In genomic region chr1:106687435-106688160, GRCm38 (mm10) we compare ENCODE assay signal across 9 mouse cellular contexts. TPM values are rescaled to one million over a fixed set of nuclear protein-coding genes. Genes with fewer than 3 reads are reported as not detected.
DNase-seq lines count a peak whose midpoint lies in the region; ATAC-seq and TF ChIP-seq lines count a peak whose summit lies in the region.
"Had no signal": no experiment of that assay in that cellular context is flagged by ENCODE, and none has a peak within 500 bp of the region (broad histone marks: within the 10 kb centered on the region; RNA-seq: fewer than 3 reads in every experiment).

No protein-coding gene starts in this region.

- 0 out of 2 replicates have a peak, but pooled peaks have one; percentile 15 for ATAC-seq in lung, embryonic 16.5 days (ENCODE audit: low read depth)
- no peak for ATAC-seq in lung, postnatal 0 days
- ATAC-seq in heart, embryonic 14.5 days (ENCODE audit: insufficient number of reproducible peaks, insufficient read depth, low FRiP score, low read depth), result no peak
- peak; percentile 88 for ATAC-seq in kidney, embryonic 14.5 days (ENCODE audit: low FRiP score, low TSS enrichment)

- no peak overlapping the region for H3K9ac ChIP-seq in lung, embryonic 16.5 days (ENCODE audit: low read length)
- no peak overlapping the region for H3K9ac ChIP-seq in lung, postnatal 0 days (replicated peaks; ENCODE audit: low read depth)
- H3K9ac ChIP-seq in heart, embryonic 14.5 days (ENCODE audit: low read length), result no peak overlapping the region; the same call in 1 of the 2 replicates
- H3K9ac ChIP-seq in kidney, embryonic 14.5 days (ENCODE audit: low read depth, low read length), result no peak overlapping the region

- no peaks in the 10 kb centered on the region for H3K9me3 ChIP-seq in lung, embryonic 16.5 days (ENCODE audit: control insufficient read depth, low read length)
- no peaks in the 10 kb centered on the region for H3K9me3 ChIP-seq in lung, postnatal 0 days (ENCODE audit: low read length)
- H3K9me3 ChIP-seq in heart, embryonic 14.5 days (ENCODE audit: control insufficient read depth, low read length), result no peaks in the 10 kb centered on the region
- no peaks in the 10 kb centered on the region for H3K9me3 ChIP-seq in kidney, embryonic 14.5 days (ENCODE audit: control insufficient read depth, low read length)

- H3K4me1 ChIP-seq in lung, embryonic 16.5 days (replicated peaks; ENCODE audit: control insufficient read depth, insufficient read depth, low read length), result peaks cover 3% of the 10 kb centered on the region; the same call in 1 of the 2 replicates
- no peaks in the 10 kb centered on the region for H3K4me1 ChIP-seq in lung, postnatal 0 days (ENCODE audit: insufficient read depth, low read depth, low read length)
- H3K4me1 ChIP-seq in heart, embryonic 14.5 days (ENCODE audit: control insufficient read depth in 2 of 2, insufficient read depth in 2 of 2, low read length in 2 of 2), result peaks cover 9 to 14% of the 10 kb centered on the region in 2 experiments
- H3K4me1 ChIP-seq in kidney, embryonic 14.5 days (ENCODE audit: control insufficient read depth, insufficient read depth, low read length), result peaks cover 8% of the 10 kb centered on the region; the same call in 1 of the 2 replicates

- H3K36me3 ChIP-seq in lung, embryonic 16.5 days (ENCODE audit: control insufficient read depth, insufficient read depth, low read length), result no peaks in the 10 kb centered on the region
- H3K36me3 ChIP-seq in lung, postnatal 0 days (ENCODE audit: insufficient read depth, low read length), result no peaks in the 10 kb centered on the region
- H3K36me3 ChIP-seq in heart, embryonic 14.5 days (ENCODE audit: control insufficient read depth, insufficient read depth, low read length), result no peaks in the 10 kb centered on the region
- no peaks in the 10 kb centered on the region for H3K36me3 ChIP-seq in kidney, embryonic 14.5 days (ENCODE audit: control insufficient read depth, insufficient read depth, low read length)

- TF ChIP-seq CTCF in lung, postnatal 0 days (IDR thresholded peaks at IDR 0.05), result no peak

- no peak for DNase-seq in lung, postnatal 0 days (ENCODE audit: low spot score)
- DNase-seq in thymus, postnatal 0 days (ENCODE audit: low spot score), result peak; percentile 55
- no peak for DNase-seq in retina, postnatal 1 day
- DNase-seq in yolk sac, embryonic 10.5 days (ENCODE audit: low spot score), result no peak
- no peak for DNase-seq in embryo, embryonic 9.5 days (ENCODE audit: extremely low spot score)
- DNase-seq: gastrocnemius, postnatal 36 days had no signal

- WGBS in lung, embryonic 16.5 days, result 75% methylated on average over 18 of the region's 18 CpGs
- WGBS in lung, postnatal 0 days, result 77% methylated on average over 18 of the region's 18 CpGs
- 58% methylated on average over 18 of the region's 18 CpGs for WGBS in heart, embryonic 14.5 days
- 49% methylated on average over 18 of the region's 18 CpGs for WGBS in kidney, embryonic 14.5 days

- H3K4me2 ChIP-seq in lung, embryonic 16.5 days (ENCODE audit: low read depth, low read length), result no peak overlapping the region
- H3K4me2 ChIP-seq in lung, postnatal 0 days (replicated peaks; ENCODE audit: low read depth, low read length), result no peak overlapping the region
- H3K4me2 ChIP-seq in heart, embryonic 14.5 days (ENCODE audit: low read length), result peak overlapping the region; percentile 49
- H3K4me2 ChIP-seq in kidney, embryonic 14.5 days (replicated peaks; ENCODE audit: low read depth, low read length), result peak overlapping the region; percentile 1; the same call in 1 of the 2 replicates

- H3K27me3 ChIP-seq in lung, embryonic 16.5 days (ENCODE audit: control insufficient read depth, insufficient read depth, low read depth, low read length), result no peaks in the 10 kb centered on the region
- H3K27me3 ChIP-seq in lung, postnatal 0 days (replicated peaks; ENCODE audit: insufficient read depth, low read length), result no peaks in the 10 kb centered on the region
- no peaks in the 10 kb centered on the region for H3K27me3 ChIP-seq in heart, embryonic 14.5 days (ENCODE audit: control insufficient read depth, insufficient read depth, low read length)
- H3K27me3 ChIP-seq in kidney, embryonic 14.5 days (ENCODE audit: control insufficient read depth, insufficient read depth, low read length), result no peaks in the 10 kb centered on the region

- no peak for TF ChIP-seq EP300 in lung, postnatal 0 days (IDR thresholded peaks at IDR 0.05)

- no peak overlapping the region for H3K27ac ChIP-seq in lung, embryonic 16.5 days (ENCODE audit: low read length)
- H3K27ac ChIP-seq in lung, postnatal 0 days (ENCODE audit: low read length), result no peak overlapping the region
- H3K27ac ChIP-seq in heart, embryonic 14.5 days (replicated peaks in 1 of 2; ENCODE audit: control insufficient read depth in 1 of 2, insufficient read depth in 1 of 2, low read depth in 2 of 2, low read length in 2 of 2), result no peak overlapping the region
- peak overlapping the region; percentile 65; the same call in 1 of the 2 replicates for H3K27ac ChIP-seq in kidney, embryonic 14.5 days (ENCODE audit: low read depth, low read length)

- no peak overlapping the region for H3K4me3 ChIP-seq in lung, embryonic 16.5 days (ENCODE audit: low read length)
- no peak overlapping the region for H3K4me3 ChIP-seq in lung, postnatal 0 days (ENCODE audit: low read depth, low read length)
- H3K4me3 ChIP-seq in heart, embryonic 14.5 days (ENCODE audit: control insufficient read depth in 1 of 2, insufficient read depth in 1 of 2, low read depth in 1 of 2, low read length in 2 of 2), result no peak overlapping the region
- no peak overlapping the region for H3K4me3 ChIP-seq in kidney, embryonic 14.5 days (ENCODE audit: low read length)

RNA-seq across cellular contexts. Expression of gene Bcl2, which starts 26.5 kb away (rescaled TPM):
- 18.5 and 19.7 TPM in 2 replicates for polyA plus RNA-seq in lung, embryonic 16.5 days (2015; fragmentation: Nextera tagmentation; extraction: Ambion mirVana)
- 5.7 and 7.1 TPM in 2 replicates for polyA plus RNA-seq in lung, postnatal 0 days (2015; fragmentation: Nextera tagmentation; extraction: Ambion mirVana)
- polyA plus RNA-seq in heart, embryonic 14.5 days (2014; fragmentation: Nextera tagmentation; extraction: Ambion mirVana), result 5.3 and 6.2 TPM in 2 replicates
- 20.9 and 21.2 TPM in 2 replicates for polyA plus RNA-seq in kidney, embryonic 14.5 days (2014; fragmentation: Nextera tagmentation; extraction: Ambion mirVana)
- 17.4 and 24.9 TPM in 2 replicates for polyA plus RNA-seq in thymus, postnatal 0 days (2015; fragmentation: Nextera tagmentation; extraction: Ambion mirVana)

Comparison
In these comparisons a context has a peak if more than half of its experiments do, and no peak if none do; other contexts are left out.
1. ATAC-seq: peak in lung, embryonic 16.5 days (single experiment) and kidney, embryonic 14.5 days (single experiment); none in lung, postnatal 0 days (single experiment) and heart, embryonic 14.5 days (single experiment).
2. H3K4me2 ChIP-seq: peak in heart, embryonic 14.5 days (single experiment) and kidney, embryonic 14.5 days (single experiment); none in lung, embryonic 16.5 days (single experiment) and lung, postnatal 0 days (single experiment).